Mouse (Mus musculus) liver, adult 2 months (tissue): ENCODE measurements around the gene Dok4.

Source experiments
- CTCF ChIP-seq: fragments of 200-500 bp; IDR thresholded peaks from 2 replicates; pipeline ENCODE4 v1.5.1; 2011; ENCODE audit warnings: low read depth, low read length, control low read depth
- POLR2A ChIP-seq: fragments of 200-500 bp; IDR thresholded peaks from 2 replicates; pipeline ENCODE4 v1.6.1; 2011; ENCODE audit warnings: low read length, control low read depth; ENCODE audit not compliant: insufficient read depth; ENCODE audit errors: extremely low read depth

DNA sequence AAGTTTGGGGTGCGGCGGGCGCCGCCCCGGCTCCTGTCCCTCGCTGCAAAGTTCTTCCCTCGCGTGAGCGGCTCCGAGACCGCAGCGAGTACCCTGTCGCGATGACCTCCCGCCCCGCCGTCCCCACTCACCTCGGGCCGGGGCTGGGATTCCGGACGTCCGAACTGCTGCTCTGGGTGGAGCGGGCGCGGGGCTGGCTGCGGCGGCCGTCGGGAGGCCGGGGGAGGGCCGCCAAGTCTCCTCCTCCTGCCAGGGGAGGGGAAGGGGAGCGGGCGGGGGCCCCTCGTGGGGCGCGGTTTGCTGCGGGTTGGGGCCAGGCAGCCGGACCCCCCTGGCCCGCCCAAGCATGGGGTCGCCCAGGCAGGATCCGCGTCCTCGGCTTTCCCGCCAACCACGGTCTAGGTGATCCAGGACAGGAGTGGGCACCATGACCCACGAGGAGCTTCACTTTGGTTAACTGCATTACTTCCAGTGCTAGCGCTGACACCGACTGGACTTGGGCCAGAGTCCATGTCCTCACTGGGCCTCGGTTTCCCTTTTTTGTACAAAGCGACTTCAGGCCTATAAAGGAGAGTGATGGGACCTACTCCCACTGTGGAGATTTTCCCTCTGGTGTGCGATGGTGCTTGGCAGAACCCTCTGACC lies 41.8 kb upstream of the Dok4 start, which contains the start of gene Ccdc102a:
- TF ChIP-seq POLR2A (no peak), CTCF (no peak)
